Mouse (Mus musculus): ENCODE measurements around the gene Plch2. TPM values are rescaled to one million over a fixed set of nuclear protein-coding genes. Genes with fewer than 3 reads are reported as not detected.

The Plch2 gene
- polyA plus RNA-seq, 1 experiment from 2014 or later = 13.7 TPM

- Histone ChIP-seq H3K36me3 (no peaks in the 10 kb centered on the region), H3K27ac (no peak overlapping the region), H3K9me3 (no peaks in the 10 kb centered on the region), H3K27me3 (no peaks in the 10 kb centered on the region), H3K9ac (no peak overlapping the region), H3K4me3 (no peak overlapping the region), H3K4me1 (no peaks in the 10 kb centered on the region), H3K4me2 (no peak overlapping the region)
- no peak for ATAC-seq (ENCODE audit: insufficient number of reproducible peaks, low FRiP score, low TSS enrichment, low read depth)
Measured at GRCm38 (mm10) chr4:155008075-155008474, 48.5 kb downstream of the Plch2 start.

- H3K36me3 ChIP-seq = no peaks in the 10 kb centered on the region
- no peaks in the 10 kb centered on the region for H3K27me3 ChIP-seq
- 71% methylated on average over 3 of the region's 3 CpGs for WGBS
- H3K9me3 ChIP-seq = no peaks in the 10 kb centered on the region
- H3K4me2 ChIP-seq = no peak overlapping the region
- ATAC-seq (ENCODE audit: insufficient number of reproducible peaks, low FRiP score, low TSS enrichment, low read depth) = no peak
- no peak overlapping the region for H3K27ac ChIP-seq
- H3K4me3 ChIP-seq = no peak overlapping the region
- no peaks in the 10 kb centered on the region for H3K4me1 ChIP-seq
- H3K9ac ChIP-seq = no peak overlapping the region
Measured at GRCm38 (mm10) chr4:155007641-155008040, 48.9 kb downstream of the Plch2 start.

- 41% methylated on average over 10 of the region's 10 CpGs for WGBS
- H3K4me3 ChIP-seq = no peak overlapping the region
- no peaks in the 10 kb centered on the region for H3K36me3 ChIP-seq
- H3K27ac ChIP-seq = no peak overlapping the region
- H3K27me3 ChIP-seq = no peaks in the 10 kb centered on the region
- H3K4me2 ChIP-seq = no peak overlapping the region
- H3K4me1 ChIP-seq = no peaks in the 10 kb centered on the region
- ATAC-seq (ENCODE audit: insufficient number of reproducible peaks, low FRiP score, low TSS enrichment, low read depth) = no peak
- no peak overlapping the region for H3K9ac ChIP-seq
- H3K9me3 ChIP-seq = no peaks in the 10 kb centered on the region
Measured at GRCm38 (mm10) chr4:155006296-155006695, 50.3 kb downstream of the Plch2 start.

- H3K4me1 ChIP-seq = no peaks in the 10 kb centered on the region
- WGBS = 89% methylated on average over 3 of the region's 3 CpGs
- H3K36me3 ChIP-seq = no peaks in the 10 kb centered on the region
- no peak overlapping the region for H3K4me3 ChIP-seq
- no peak for ATAC-seq (ENCODE audit: insufficient number of reproducible peaks, low FRiP score, low TSS enrichment, low read depth)
- no peak overlapping the region for H3K4me2 ChIP-seq
- H3K27me3 ChIP-seq = no peaks in the 10 kb centered on the region
- H3K9me3 ChIP-seq = no peaks in the 10 kb centered on the region
- no peak overlapping the region for H3K27ac ChIP-seq
- H3K9ac ChIP-seq = no peak overlapping the region
Measured at GRCm38 (mm10) chr4:155005278-155005677, 51.3 kb downstream of the Plch2 start.

GRCm38 (mm10) chr4:154999379-154999778, 57.2 kb downstream of the Plch2 start:
- Histone ChIP-seq H3K27ac (no peak overlapping the region), H3K9me3 (no peaks in the 10 kb centered on the region), H3K4me1 (peaks cover 8% of the 10 kb centered on the region), H3K4me2 (no peak overlapping the region), H3K4me3 (no peak overlapping the region), H3K36me3 (no peaks in the 10 kb centered on the region), H3K9ac (no peak overlapping the region), H3K27me3 (no peaks in the 10 kb centered on the region)
- ATAC-seq (ENCODE audit: insufficient number of reproducible peaks, low FRiP score, low TSS enrichment, low read depth) = no peak
- WGBS = 76% methylated on average over 5 of the region's 5 CpGs

GRCm38 (mm10) chr4:154996572-154997154, 59.9 kb downstream of the Plch2 start:
- 30% methylated on average over 8 of the region's 8 CpGs for WGBS
- H3K4me3 ChIP-seq = no peak overlapping the region
- no peaks in the 10 kb centered on the region for H3K9me3 ChIP-seq
- H3K36me3 ChIP-seq = no peaks in the 10 kb centered on the region
- H3K9ac ChIP-seq = no peak overlapping the region
- no peaks in the 10 kb centered on the region for H3K27me3 ChIP-seq
- peaks cover 12% of the 10 kb centered on the region for H3K4me1 ChIP-seq
- ATAC-seq (ENCODE audit: insufficient number of reproducible peaks, low FRiP score, low TSS enrichment, low read depth) = no peak
- H3K27ac ChIP-seq = no peak overlapping the region
- no peak overlapping the region for H3K4me2 ChIP-seq

- no peak for ATAC-seq (ENCODE audit: insufficient number of reproducible peaks, low FRiP score, low TSS enrichment, low read depth)
- H3K9ac ChIP-seq = no peak overlapping the region
- no peaks in the 10 kb centered on the region for H3K9me3 ChIP-seq
- no peak overlapping the region for H3K27ac ChIP-seq
- H3K27me3 ChIP-seq = no peaks in the 10 kb centered on the region
- peaks cover 12% of the 10 kb centered on the region for H3K4me1 ChIP-seq
- 69% methylated on average over 4 of the region's 4 CpGs for WGBS
- H3K4me2 ChIP-seq = no peak overlapping the region
- H3K36me3 ChIP-seq = no peaks in the 10 kb centered on the region
- no peak overlapping the region for H3K4me3 ChIP-seq
Measured at GRCm38 (mm10) chr4:154994876-154995275, 61.7 kb downstream of the Plch2 start.

GRCm38 (mm10) chr4:154986750-154987149, 69.8 kb downstream of the Plch2 start:
- Histone ChIP-seq H3K9ac (no peak overlapping the region), H3K4me3 (no peak overlapping the region), H3K4me2 (no peak overlapping the region), H3K27me3 (peaks cover 15% of the 10 kb centered on the region; the same call in 1 of the 2 replicates), H3K27ac (no peak overlapping the region), H3K36me3 (no peaks in the 10 kb centered on the region), H3K9me3 (no peaks in the 10 kb centered on the region), H3K4me1 (peaks cover 15% of the 10 kb centered on the region)
- ATAC-seq (ENCODE audit: insufficient number of reproducible peaks, low FRiP score, low TSS enrichment, low read depth) = no peak
- WGBS = 76% methylated on average over 15 of the region's 15 CpGs

GRCm38 (mm10) chr4:154986096-154986495, 70.5 kb downstream of the Plch2 start:
- H3K4me3 ChIP-seq = peak overlapping the region; percentile 22; the same call in 1 of the 2 replicates
- H3K9me3 ChIP-seq = no peaks in the 10 kb centered on the region
- no peak overlapping the region for H3K27ac ChIP-seq
- 17% methylated on average over 17 of the region's 17 CpGs for WGBS
- no peak for ATAC-seq (ENCODE audit: insufficient number of reproducible peaks, low FRiP score, low TSS enrichment, low read depth)
- peaks cover 15% of the 10 kb centered on the region for H3K4me1 ChIP-seq
- H3K4me2 ChIP-seq = peak overlapping the region; percentile 40
- peaks cover 4% of the 10 kb centered on the region for H3K36me3 ChIP-seq
- no peak overlapping the region for H3K9ac ChIP-seq
- peaks cover 15% of the 10 kb centered on the region; the same call in 1 of the 2 replicates for H3K27me3 ChIP-seq

GRCm38 (mm10) chr4:154985151-154985777, 71.3 kb downstream of the Plch2 start:
- Histone ChIP-seq H3K9ac (no peak overlapping the region), H3K27ac (no peak overlapping the region), H3K4me3 (no peak overlapping the region), H3K4me2 (no peak overlapping the region), H3K9me3 (no peaks in the 10 kb centered on the region), H3K36me3 (peaks cover 12% of the 10 kb centered on the region), H3K27me3 (peaks cover 15% of the 10 kb centered on the region; the same call in 1 of the 2 replicates), H3K4me1 (peaks cover 15% of the 10 kb centered on the region)
- WGBS = 86% methylated on average over 5 of the region's 5 CpGs
- ATAC-seq (ENCODE audit: insufficient number of reproducible peaks, low FRiP score, low TSS enrichment, low read depth) = no peak

GRCm38 (mm10) chr4:154983767-154984166, 72.8 kb downstream of the Plch2 start:
- H3K4me3 ChIP-seq = no peak overlapping the region
- no peaks in the 10 kb centered on the region for H3K9me3 ChIP-seq
- peaks cover 15% of the 10 kb centered on the region; the same call in 1 of the 2 replicates for H3K27me3 ChIP-seq
- no peak overlapping the region for H3K4me2 ChIP-seq
- H3K9ac ChIP-seq = no peak overlapping the region
- peaks cover 15% of the 10 kb centered on the region for H3K4me1 ChIP-seq
- H3K27ac ChIP-seq = no peak overlapping the region
- ATAC-seq (ENCODE audit: insufficient number of reproducible peaks, low FRiP score, low TSS enrichment, low read depth) = no peak
- H3K36me3 ChIP-seq = peaks cover 27% of the 10 kb centered on the region
- 27% methylated on average over 24 of the region's 24 CpGs for WGBS

- Histone ChIP-seq H3K27me3 (peaks cover 15% of the 10 kb centered on the region; the same call in 1 of the 2 replicates), H3K4me3 (no peak overlapping the region), H3K4me2 (no peak overlapping the region), H3K27ac (no peak overlapping the region), H3K4me1 (peaks cover 15% of the 10 kb centered on the region), H3K36me3 (peaks cover 40% of the 10 kb centered on the region), H3K9ac (no peak overlapping the region), H3K9me3 (no peaks in the 10 kb centered on the region)
- WGBS = 76% methylated on average over 19 of the region's 19 CpGs
- no peak for ATAC-seq (ENCODE audit: insufficient number of reproducible peaks, low FRiP score, low TSS enrichment, low read depth)
Measured at GRCm38 (mm10) chr4:154982247-154983120, 74.1 kb downstream of the Plch2 start.

All from limb, embryonic 15.5 days (tissue).